Mouse (Mus musculus) CD4-positive, CD25-positive, alpha-beta regulatory T cell, adult 4 months (primary cell): Measurements from ENCODE around the gene Tnks1bp1. TPM values are rescaled to one million over a fixed set of nuclear protein-coding genes. Genes with fewer than 3 reads are reported as not detected.

Source experiments
- ATAC-seq: one replicate; pipeline ENCODE4 v1.8.0; 2017
- polyA plus RNA-seq, 2 experiments: library from polyadenylated mRNA; unstranded; fragments of 100-300 nt; shearing (Covaris generic); gene quantifications; one replicate each; pipeline ENCODE4 v1.2.1; 2017

Tnks1bp1 gene
- polyA plus RNA-seq, result 1 to 10 TPM; 3.8 to 5.6 TPM

DNA sequence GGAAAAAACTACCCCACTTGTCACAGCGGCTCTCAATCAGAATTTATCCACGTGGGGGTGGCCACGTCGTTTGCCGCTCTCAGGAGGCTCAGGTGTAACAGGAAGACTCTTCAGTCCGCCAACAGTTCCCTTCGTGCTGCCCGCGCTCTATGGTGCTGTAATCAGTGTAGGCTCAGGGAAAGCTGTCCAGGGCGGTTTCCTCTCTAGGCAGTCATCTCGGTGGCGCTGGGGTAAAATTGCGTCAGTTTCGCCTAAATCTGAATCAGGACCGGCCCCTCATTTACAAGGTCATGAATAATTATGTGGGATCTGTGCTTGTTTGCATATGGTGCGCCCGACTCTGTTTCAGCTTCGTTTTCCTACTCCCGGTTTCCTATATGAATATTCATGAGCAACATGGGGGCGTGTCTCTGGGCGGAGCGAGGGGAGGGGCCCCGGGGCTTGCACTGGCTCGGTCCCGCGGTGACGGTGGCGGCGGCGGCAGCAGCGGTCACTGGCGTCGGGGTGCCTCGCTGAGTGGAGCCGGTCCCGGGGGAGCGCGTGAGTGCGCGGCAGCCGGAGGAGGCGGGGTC, at the start of gene Tnks1bp1:
Gene Tnks1bp1 (plus strand): TSS at position 427 of the 572 bp plus-strand sequence.
- peak; percentile 89 for ATAC-seq

DNA sequence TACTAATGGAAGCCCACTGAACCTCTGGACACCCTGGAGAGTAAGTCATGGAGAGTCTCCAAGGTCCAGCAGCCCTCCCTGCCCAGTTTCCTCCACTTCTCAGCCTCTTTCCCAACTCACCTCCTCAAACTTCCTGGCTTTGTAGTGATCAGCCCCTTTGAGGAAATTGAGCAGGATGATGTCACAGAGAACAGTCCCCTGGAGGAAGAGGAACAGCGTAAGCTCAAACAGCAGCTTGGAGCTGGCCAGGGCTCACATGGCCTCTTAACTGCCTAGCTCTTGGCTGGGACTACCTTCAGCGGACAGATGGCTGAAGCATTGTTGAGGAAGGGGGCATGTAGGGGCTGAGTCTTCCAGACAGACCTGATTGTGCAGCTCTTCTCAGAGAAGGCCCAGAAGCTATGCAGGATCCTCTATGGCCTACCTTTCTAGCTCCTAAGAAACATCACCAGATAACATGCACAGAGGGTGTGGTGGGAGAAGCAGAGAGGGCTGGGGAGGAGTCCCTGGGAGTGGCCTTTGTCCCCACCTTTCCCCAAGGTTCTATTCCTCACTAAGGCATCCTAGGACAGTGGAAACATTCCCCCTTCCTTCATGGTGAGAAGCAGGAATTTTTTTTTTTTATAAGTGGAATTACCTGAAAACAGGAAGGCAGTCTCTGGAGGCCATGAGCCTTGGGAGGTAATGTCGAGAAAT, 48.2 kb upstream of the Tnks1bp1 start:
- no peak for ATAC-seq

DNA sequence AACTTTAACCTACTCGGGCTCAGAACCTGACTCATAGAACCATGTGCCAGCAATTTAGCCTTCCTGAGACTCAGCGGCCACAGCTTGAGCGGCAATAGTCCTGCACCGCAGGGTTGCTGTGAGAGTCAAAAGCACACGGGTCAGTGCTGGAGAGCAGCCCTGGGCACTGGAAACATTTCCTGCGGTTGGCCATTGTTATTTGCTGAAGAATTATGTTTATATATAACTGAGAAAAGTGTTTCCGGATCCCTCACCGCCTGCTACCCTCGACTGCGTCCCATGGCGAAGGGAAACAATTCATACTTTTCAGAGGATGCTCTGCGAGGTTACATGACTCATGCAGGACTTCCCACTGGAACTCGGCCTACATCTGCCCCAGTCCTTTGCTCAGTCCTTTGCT, 46.3 kb upstream of the Tnks1bp1 start:
- no peak for ATAC-seq

DNA sequence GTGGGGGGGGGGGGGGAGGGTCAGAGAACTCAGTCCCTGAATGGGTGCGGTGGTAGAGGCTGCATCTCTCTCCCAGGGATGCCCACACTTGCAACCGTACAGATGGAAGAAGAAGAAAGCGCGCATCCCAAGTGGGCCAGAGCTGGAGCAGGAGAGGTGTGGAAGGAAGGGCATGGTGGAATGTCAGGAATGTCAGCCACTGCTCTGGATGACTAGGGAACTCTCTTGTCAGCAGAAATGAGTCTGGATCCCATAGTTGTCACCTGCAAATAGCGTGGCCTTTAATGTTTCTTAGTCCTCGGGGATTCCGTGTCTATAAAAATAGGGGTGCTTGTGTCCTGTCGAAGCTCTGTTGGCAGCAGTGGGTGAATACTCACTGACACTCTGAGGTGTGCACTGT, 45.2 kb upstream of the Tnks1bp1 start:
- ATAC-seq, result no peak

DNA sequence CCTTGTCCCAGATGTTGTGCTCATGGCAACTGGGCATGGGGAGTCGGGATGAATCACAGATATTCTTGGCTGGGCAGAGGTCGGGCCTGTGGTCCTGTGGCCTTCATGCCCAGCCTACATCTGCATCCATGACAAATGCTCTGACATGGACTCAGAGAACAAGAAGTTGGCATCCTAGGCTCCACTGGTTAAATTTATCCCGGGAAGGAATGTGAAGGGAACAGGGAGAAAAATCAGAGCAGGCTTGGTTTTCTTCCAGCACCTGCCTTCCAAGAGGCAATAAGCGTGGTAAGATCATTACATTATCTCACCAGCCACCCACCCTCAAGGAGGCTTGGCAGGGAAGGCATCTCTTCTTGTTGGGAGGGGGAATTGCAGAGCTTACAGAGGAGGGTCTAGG, 43.5 kb upstream of the Tnks1bp1 start:
- no peak for ATAC-seq

DNA sequence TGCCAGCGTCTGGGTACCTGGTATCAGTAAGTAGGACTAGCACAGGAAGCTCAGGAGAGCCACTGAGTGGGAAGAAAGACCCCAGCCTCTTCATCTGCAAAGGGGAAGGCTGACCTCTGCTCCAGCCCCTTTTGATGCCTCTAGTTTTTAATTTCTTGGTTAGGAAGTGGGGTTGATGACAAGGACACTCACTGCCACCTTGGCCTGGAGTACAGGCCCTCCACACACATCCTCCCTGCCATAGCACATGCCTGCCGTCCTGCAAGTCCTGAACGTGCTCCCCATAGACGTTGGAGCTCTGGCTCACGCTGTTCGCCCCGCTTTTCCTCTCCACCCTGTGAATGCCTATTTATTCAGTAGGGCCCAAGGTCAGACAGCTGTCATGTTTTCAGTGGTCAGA, 41.2 kb upstream of the Tnks1bp1 start:
- ATAC-seq, result no peak

DNA sequence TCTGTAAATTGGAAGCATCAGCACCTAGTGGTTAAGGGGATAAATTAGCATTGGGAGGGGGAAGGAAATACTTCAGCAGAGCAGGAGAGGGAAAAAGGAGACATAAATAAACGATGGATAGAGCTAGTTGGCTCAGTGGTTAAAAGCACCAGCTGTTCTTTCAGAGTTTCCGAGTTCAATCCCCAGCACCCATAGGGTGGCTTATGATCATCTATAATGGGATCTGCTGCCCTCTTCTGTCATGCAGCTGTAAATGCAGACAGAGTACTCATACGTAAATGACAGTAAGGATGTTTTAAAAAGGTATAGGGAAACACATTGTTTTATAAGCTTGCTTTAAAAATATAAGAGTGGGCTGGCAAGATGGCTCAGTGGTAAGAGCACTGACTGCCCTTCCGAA, 40.1 kb upstream of the Tnks1bp1 start:
- peak; percentile 78 for ATAC-seq

DNA sequence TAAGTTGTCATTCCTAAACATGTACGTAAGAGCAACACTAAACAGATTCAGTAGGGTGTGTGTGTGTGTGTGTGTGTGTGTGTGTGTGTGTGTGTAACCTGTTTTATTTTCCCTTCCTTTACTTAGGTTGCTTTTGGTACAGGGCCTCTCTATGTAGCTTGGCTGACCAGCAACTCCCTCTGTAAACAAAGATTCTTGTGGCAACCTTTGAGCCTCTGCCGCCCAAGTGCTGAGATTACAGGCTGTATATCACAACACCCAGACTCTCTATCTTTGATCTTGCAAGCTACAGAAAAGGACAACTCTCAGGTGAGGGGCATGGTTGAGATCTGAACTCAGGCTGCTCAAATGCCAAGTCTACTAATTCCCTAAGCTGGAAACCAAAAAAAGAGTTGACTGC, 38.6 kb upstream of the Tnks1bp1 start:
- no peak for ATAC-seq

DNA sequence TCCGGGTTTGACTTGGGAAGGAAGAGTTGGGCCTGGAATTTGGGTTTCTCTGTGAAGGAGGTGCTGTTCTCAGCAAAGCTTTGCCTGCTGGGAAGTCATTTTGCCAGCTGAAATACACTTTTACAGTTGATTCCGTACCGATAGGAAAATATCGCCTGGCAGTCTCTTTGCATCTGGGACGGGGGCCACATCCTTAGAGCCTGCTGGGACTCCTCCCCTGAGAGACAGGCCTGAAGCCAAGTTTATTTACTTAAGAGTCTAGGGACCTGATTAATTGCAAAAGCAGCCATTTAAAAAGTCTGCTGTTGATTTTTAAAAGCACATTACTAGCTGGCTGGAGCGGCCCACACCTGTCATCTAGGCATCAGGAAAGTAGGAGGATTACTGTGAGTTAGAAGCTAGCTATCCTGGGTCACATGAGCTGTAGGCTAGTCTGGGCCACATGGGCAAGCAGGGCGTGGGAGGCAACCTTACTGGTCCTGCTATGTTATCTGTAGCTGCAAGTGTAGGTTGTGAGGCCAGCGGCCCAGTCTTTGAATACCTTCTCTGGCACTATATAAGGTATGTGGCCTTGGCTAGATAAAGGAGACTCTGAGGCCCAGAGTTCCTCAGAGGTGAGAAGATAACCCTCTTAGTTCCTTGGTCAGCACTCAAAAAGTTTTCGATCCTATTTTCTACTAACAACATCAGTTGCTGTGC, 35.8 kb upstream of the Tnks1bp1 start:
- no peak for ATAC-seq

DNA sequence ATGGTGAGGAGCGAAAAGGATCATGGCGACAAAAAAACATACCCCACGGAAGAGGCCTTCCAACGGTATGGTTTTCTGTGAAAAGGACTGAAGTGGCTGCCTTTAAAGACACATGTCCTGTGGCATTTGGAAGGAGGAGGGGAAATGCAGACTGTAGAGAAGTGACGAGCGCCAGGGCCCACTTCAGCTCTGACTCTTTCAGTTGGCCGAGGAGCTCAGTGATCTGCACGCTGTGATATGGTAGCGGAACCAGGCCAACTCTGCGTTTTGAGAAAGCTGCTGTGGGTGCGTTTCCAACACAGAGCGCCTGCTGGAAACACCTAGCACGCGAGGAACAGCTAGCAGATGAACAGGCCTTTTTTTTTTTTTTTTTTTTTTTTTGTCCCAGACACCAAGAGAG, 35.1 kb upstream of the Tnks1bp1 start:
- ATAC-seq, result no peak

DNA sequence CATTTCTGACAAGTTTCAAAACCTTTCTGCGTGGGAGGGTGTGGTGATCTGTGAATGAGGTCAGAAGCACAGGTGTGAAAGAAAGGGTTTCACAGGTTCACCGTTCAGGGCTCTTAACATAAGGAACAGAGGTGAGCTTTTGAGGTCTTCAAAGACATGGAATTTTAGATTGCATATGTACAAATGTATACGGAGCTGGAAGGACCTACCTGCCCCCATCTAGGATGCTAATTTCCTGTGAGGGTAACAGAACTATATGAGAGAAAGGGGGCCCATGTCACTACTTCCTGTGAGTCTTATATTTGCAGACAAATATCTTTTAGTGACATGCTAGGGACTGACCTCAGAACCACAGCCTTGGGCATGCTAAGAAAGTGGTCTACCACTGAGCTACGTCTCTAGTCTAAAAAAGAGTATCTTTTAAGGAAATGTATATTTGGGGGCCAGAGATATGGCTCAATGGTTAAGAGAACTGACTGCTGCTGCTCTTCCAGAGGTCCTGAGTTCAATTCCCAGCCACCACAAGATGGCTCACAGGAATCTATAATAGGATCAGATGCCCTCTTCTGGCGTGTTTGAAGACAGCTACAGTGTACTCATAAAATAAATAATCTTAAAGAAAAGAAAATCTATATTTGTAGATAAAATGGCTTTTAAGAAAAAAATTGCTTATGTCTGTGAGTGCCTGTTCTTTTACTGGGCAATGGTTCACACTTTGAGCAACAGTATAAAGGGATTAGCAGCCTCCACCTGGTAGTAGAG, 33.8 kb upstream of the Tnks1bp1 start:
- no peak for ATAC-seq

DNA sequence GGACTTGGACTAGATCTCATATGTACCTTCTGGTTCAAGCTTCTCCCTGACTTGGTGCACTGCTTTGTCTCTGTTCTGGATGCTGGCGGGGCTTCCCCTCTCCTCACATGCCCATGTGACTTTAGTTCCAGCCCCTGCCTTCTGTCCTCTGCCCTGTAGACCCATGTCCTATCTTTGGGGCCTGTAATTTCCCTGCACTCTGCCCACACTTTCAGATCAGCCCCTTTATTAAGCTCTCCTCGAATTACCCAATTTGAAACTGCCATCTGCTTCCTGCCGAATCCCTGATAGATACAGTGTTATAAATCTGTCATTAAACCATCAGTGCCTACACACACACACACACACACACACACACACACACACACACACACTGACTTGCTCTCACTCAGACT, 33.2 kb upstream of the Tnks1bp1 start:
- ATAC-seq, result no peak

DNA sequence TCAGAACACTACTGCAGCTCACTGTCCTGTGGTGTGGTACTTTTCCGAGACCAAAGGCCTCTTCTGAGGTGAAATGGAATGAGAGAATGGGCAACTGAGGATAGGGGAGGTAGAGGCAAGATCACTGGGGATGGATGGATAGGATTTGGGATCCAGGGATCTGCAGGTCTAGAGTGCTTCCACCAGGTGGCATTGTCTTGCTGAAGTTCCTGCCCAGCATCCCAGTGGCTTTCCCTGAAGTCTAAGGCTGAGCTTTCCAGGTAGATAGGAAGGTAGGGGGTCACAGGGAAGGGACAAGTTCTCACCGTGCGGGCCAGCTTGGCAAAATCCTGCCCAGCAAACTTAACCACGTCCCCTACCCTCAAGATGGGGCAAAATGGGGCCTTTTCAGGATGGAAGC, 25.8 kb upstream of the Tnks1bp1 start:
- ATAC-seq, result no peak

DNA sequence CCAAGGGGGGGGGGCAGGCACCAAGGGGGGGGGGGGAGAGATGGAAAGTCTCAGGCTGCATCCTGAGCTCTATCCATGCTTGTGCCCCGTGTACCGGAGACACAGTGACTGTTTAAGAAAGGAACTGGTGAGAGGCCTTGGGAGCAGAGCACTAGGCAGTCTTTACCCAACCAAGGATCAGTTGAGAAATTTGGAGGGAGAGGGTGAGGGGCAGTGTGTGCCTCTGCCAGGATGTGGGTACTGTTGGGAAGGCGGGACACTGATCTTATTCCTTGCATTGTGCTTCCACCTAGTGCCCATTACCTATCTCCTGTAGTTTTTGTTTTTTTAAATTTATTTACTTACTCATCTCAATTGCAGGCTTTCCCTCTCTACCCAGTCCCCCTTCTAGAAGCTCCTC, 21.6 kb upstream of the Tnks1bp1 start:
- ATAC-seq, result no peak

DNA sequence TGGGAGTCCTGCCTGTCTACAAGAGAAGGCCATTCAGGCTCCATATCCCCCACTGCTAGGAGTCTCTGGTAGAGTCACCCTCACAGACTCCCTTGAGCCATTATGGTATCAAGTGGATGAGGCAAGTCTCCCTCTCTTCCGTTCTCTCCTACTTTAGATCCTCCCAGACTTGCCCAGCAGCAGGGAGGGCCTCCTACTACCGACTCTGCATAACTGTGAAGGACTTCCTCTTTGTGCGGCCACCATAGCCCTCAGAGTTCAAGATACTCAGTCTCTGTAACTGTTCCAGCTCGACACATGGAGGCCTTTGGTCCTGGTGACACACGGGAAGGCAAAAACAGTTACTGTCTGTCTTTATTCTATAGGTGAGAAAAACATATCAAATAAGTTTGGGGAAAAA, 20.5 kb upstream of the Tnks1bp1 start:
- ATAC-seq, result no peak

DNA sequence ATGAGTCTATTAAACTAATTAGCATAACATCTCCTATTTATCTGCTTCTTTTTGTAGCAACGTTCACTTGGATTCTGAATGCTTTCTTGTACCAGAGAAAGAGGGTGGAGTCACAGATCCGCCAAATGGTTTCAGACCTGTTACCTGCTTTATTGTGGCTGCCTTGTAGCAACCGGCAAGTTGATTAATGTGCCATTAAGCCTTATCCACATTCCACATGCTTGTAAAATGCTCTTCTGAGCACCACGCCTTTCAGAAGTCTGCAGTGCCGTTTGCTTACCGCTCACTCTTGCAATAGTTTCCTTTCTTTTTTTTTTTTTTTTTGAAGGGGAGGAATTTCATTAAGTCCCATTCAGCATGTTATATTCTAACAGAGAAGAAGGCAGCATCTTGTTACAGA, 17.9 kb upstream of the Tnks1bp1 start:
- ATAC-seq, result no peak

DNA sequence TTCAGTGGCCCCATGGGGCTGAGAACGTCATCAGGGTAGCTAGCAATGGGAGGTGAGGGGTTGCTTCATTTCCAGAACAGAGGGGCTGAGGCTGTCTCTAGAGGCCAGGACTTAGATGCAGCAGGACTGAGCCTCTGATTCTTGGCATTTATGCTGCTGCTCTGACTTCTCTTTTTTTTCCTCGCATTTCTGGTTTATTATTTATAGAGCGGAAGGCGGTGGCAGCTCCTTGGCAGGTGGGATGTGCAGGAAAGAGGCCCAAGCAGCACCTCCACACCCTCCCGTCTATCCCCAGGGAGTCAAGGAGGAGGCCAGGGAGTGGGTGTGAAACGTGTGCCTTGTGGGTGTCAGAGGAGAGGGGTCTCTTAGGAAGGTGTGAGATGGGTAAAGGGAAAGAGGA, 16.8 kb upstream of the Tnks1bp1 start:
- ATAC-seq, result no peak

DNA sequence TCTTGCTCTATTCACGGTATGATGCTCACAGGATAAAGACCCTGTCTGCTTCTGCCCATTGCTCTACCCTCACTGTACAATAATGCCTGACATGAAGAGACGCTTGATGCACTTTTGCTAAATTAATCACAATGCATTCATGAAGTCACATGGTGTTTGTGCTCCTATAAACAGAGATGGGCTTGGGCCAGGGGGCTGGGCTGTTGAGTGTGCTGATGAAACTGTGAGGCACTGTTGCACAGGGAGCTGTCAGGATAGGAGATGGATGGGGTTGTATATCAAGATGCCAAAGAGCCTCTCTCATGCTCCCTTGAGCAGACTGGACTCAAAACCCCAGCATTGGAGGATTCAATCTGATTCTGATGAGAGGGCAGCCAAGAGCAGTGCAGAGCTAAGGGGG, 14.7 kb upstream of the Tnks1bp1 start:
- no peak for ATAC-seq

DNA sequence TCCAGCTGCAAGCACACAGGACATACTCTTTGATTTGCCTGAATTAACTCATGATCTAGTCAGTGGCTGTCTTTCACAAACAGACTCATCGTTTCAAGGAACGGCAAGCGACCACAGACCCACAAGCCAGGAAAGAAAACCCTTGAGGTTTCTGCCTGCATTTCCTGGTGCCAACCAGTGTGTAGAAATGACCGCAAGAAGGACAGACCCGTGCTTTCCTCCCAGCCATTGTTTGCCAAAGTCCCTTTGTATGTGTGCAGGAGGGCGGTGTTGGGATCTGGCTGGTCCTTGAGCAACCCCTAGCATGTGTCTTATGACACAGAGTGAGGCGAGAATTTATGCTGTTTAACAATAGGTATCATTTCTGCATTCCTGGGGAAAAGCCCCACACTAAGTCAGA, 13.7 kb upstream of the Tnks1bp1 start:
- ATAC-seq, result no peak

DNA sequence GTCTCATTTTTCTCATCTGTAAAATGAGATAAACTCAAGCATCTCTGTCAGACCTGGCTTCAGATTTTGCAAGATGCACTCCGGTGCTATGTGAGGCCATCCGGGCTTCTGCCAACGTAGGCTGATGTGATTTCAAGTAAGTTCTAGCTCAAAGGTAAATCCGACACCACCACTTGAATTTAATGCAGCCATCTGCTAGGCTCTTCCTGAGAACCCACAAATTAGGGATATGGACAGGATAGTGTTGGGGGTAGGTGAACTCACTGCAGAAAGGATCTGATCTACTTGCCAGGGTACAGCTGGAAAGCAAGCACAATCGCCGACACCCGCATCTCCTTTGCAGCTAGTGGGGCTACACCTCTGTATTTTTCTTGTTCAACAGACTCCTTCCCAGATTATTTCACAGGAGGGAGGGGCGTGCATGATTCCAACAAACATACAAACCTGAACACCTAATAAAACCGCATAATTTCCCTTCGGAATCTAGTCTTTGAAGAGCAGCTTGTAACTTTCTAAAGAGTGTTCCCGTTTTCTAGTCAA, 11.2 kb upstream of the Tnks1bp1 start:
- ATAC-seq, result peak; percentile 14

DNA sequence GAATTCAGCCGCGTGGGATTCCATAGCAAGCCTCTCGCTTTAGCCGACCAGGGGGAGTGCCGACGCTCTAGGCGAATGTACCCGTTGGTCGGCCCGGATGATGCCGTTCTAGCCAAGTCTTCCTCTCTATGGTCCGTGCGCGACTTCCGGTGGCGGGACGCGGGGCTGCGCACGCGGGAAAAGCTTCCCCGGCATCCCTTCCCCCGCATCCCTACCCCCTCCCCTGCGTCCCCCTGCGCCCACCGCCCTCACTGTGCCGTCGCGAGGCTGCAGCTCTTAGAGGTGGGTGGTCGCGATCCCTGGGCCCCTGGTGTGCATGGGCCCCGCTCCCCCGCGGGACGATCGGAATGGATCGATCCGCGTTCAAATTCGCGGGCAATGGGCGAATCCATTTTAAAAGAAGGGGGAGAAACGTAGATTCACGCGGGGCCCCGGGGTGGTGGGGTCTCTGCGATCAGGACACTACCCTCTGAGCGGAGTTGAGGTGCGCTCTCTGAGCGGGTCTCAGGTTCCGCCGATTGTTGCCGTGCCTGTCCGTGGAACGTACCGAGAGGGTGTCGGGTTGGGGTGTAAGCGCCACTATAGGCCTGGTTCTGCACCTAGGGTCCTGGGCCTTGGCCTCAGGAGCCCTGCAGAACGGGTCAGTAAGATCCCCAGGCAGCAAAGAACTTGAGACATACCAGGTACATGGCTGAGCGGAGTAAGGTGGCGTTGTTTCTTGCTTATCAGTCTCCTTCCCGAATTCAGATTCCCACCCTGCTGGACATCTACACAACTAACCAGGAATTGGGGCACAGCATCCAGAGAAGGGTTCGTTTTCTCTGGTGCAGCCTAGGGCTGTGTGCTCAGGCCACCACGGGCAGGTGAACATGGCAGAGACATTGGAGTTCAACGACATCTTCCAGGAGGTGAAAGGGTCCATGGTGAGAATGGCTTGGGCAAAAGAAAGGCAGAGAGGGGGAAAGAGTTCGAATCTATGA, 10.5 kb upstream of the Tnks1bp1 start, which contains the start of the genes Ssrp1 and P2rx3:
Gene Ssrp1 (plus strand): TSS at position 188 of the 980 bp plus-strand sequence.
Gene P2rx3 (minus strand): TSS at position 416 of the 980 bp plus-strand sequence.
- ATAC-seq, result peak; percentile 93

DNA sequence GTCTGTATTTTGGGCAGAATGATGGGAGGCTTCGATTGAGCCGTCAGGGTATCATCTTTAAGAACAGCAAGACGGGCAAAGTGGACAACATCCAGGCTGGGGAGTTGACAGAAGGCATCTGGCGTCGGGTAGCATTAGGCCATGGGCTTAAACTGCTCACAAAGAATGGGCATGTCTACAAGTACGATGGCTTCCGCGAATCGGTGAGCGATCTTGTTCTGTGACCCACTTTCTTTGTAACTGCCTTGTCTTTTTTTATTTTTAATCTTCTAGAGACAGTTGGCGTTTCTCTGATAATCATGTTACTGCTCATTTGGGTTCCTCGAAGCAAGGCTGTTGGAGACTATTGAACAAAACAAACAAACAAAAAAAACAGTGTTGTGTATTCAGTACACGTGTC, 9.5 kb upstream of the Tnks1bp1 start:
- no peak for ATAC-seq
